Mouse (Mus musculus) bone marrow macrophage, adult 2 months (primary cell): ENCODE data around the gene Coq2. TPM values are rescaled to one million over a fixed set of nuclear protein-coding genes. Genes with fewer than 3 reads are reported as not detected.

Experiments
- H3K27ac ChIP-seq: 2 replicates; pipeline ENCODE4 v1.5.1; 2012; ENCODE audit warnings: low read depth, low read length; ENCODE audit not compliant: insufficient read depth
- H3K4me1 ChIP-seq: 2 replicates; pipeline ENCODE4 v1.6.1; 2012; ENCODE audit warnings: low read length; ENCODE audit not compliant: control insufficient read depth, insufficient read depth
- H3K4me3 ChIP-seq: 2 replicates; pipeline ENCODE4 v1.5.1; 2012; ENCODE audit warnings: mild to moderate bottlenecking, low read length, moderate library complexity; ENCODE audit not compliant: insufficient read depth
- CTCF ChIP-seq: IDR thresholded peaks from 2 replicates; pipeline ENCODE4 v1.5.1; 2012; ENCODE audit warnings: low read depth, mild to moderate bottlenecking, low read length, moderate library complexity
- POLR2A ChIP-seq: IDR thresholded peaks from 2 replicates; pipeline ENCODE4 v1.6.1; 2012; ENCODE audit warnings: mild to moderate bottlenecking, low read depth, low read length, borderline replicate concordance
- polyA plus RNA-seq: library from polyadenylated mRNA; stranded (reverse); fragments of >200 nt; gene quantifications from 2 replicates; pipeline ENCODE4 v1.2.4, GENCODE M21; 2012; ENCODE audit not compliant: missing spikeins, insufficient read depth, insufficient read length

Gene Coq2
- polyA plus RNA-seq, 1 experiment: 19.9 TPM

GRCm38 (mm10) chr5:100697886-100698285, 22.9 kb upstream of the Coq2 start:
- Histone ChIP-seq H3K4me1 (peaks cover 20% of the 10 kb centered on the region), H3K27ac (peak overlapping the region; percentile 38), H3K4me3 (no peak overlapping the region)
- TF ChIP-seq POLR2A (no peak), CTCF (no peak)

GRCm38 (mm10) chr5:100697398-100697797, 22.5 kb upstream of the Coq2 start:
- Histone ChIP-seq H3K4me1 (peaks cover 20% of the 10 kb centered on the region), H3K4me3 (no peak overlapping the region), H3K27ac (peak overlapping the region; percentile 38)
- TF ChIP-seq CTCF (no peak), POLR2A (no peak)

- Histone ChIP-seq H3K4me3 (no peak overlapping the region), H3K4me1 (no peaks in the 10 kb centered on the region), H3K27ac (no peak overlapping the region)
- TF ChIP-seq CTCF (no peak), POLR2A (no peak)
Observed at GRCm38 (mm10) chr5:100685631-100686030, 10.7 kb upstream of the Coq2 start.

GRCm38 (mm10) chr5:100680542-100680933, 5.6 kb upstream of the Coq2 start:
- Histone ChIP-seq H3K27ac (no peak overlapping the region), H3K4me1 (no peaks in the 10 kb centered on the region), H3K4me3 (no peak overlapping the region)
- no peak for TF ChIP-seq CTCF
- no peak for TF ChIP-seq POLR2A

GRCm38 (mm10) chr5:100679911-100680541, 5.1 kb upstream of the Coq2 start:
- H3K27ac ChIP-seq: no peak overlapping the region

GRCm38 (mm10) chr5:100673745-100674486, 1.0 kb downstream of the Coq2 start:
- Histone ChIP-seq H3K27ac (no peak overlapping the region), H3K4me3 (peak overlapping the region; percentile 66), H3K4me1 (peaks cover 4% of the 10 kb centered on the region)
- TF ChIP-seq CTCF: no peak
- no peak for TF ChIP-seq POLR2A

More at GRCm38 (mm10) chr5:100679911-100680541, 5.1 kb upstream of the Coq2 start:
- Histone ChIP-seq H3K4me1 (no peaks in the 10 kb centered on the region), H3K4me3 (no peak overlapping the region)
- TF ChIP-seq CTCF (no peak), POLR2A (no peak)

GRCm38 (mm10) chr5:100672403-100672802, 2.5 kb downstream of the Coq2 start:
- no peak overlapping the region for H3K4me3 ChIP-seq
- TF ChIP-seq POLR2A (no peak), CTCF (no peak)

GRCm38 (mm10) chr5:100671897-100672296, 3.0 kb downstream of the Coq2 start:
- H3K4me1 ChIP-seq: peaks cover 13% of the 10 kb centered on the region
- H3K27ac ChIP-seq: no peak overlapping the region
- H3K4me3 ChIP-seq: no peak overlapping the region
- TF ChIP-seq POLR2A: no peak
- no peak for TF ChIP-seq CTCF

More at GRCm38 (mm10) chr5:100672403-100672802, 2.5 kb downstream of the Coq2 start:
- peaks cover 8% of the 10 kb centered on the region for H3K4me1 ChIP-seq
- no peak overlapping the region for H3K27ac ChIP-seq

GRCm38 (mm10) chr5:100671398-100671797, 3.5 kb downstream of the Coq2 start:
- Histone ChIP-seq H3K4me1 (peaks cover 15% of the 10 kb centered on the region), H3K4me3 (no peak overlapping the region), H3K27ac (no peak overlapping the region)
- TF ChIP-seq POLR2A (no peak), CTCF (peak; percentile 53; the same call in 1 of the 2 replicates)

- Histone ChIP-seq H3K4me3 (no peak overlapping the region), H3K4me1 (peaks cover 34% of the 10 kb centered on the region), H3K27ac (no peak overlapping the region)
- TF ChIP-seq CTCF: no peak
- TF ChIP-seq POLR2A: no peak
Observed at GRCm38 (mm10) chr5:100666965-100667364, 8.0 kb downstream of the Coq2 start.
